Mouse (Mus musculus): ENCODE results near the gene Tef.

Gene Tef

GRCm38 (mm10) chr15:81828426-81829207, 26.4 kb downstream of the Tef start:
- no peak for DNase-seq (ENCODE audit: low spot score in 2 of 2)

GRCm38 (mm10) chr15:81829208-81829580, 27.0 kb downstream of the Tef start:
- DNase-seq (ENCODE audit: low spot score in 2 of 2): no peak

DNA sequence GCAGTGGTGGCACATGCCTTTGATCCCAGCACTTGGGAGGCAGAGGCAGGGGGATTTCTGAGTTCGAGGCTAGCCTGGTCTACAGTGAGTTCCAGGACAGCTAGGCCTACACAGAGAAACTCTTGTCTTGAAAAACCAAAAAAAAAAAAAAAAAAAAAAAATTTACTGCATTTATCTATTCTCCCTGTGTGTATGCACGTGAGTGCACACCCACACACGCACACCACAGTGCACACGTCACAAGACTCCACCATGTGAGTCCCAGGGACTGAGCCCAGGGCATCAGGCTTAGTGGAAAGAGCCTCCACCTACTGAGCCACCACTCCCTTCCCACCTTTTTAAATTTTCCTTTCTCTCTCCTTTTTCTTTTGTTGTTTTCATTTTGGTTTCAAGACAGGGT, 28.3 kb downstream of the Tef start:
- no peak for DNase-seq (ENCODE audit: low spot score in 2 of 2)

- peak; percentile 84 to 92 for DNase-seq (ENCODE audit: low spot score in 2 of 2)
Measured at GRCm38 (mm10) chr15:81831136-81831825, 29.1 kb downstream of the Tef start.

DNA sequence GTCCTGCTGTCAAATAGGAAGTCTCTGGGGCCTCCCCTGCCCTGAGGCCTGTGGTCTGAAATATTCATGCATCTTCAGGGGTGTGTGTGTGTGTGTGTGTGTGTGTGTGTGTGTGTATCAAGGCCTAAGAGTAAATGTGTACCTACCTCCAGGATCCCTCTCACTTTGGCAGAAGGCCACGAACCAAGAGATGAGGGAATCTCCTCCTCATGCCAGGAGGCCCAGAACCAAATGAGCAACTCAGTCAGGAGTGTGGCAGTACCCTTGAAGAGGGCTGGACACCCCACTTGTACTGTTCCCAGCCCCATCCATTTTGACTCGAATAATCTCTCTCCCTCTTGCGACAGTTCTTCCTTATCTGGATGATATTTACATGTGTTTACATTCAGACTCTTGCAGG, 30.0 kb downstream of the Tef start:
- no peak for DNase-seq (ENCODE audit: low spot score in 2 of 2)

- DNase-seq (ENCODE audit: low spot score in 2 of 2): no peak
Measured at GRCm38 (mm10) chr15:81833481-81833880, 31.3 kb downstream of the Tef start.

DNA sequence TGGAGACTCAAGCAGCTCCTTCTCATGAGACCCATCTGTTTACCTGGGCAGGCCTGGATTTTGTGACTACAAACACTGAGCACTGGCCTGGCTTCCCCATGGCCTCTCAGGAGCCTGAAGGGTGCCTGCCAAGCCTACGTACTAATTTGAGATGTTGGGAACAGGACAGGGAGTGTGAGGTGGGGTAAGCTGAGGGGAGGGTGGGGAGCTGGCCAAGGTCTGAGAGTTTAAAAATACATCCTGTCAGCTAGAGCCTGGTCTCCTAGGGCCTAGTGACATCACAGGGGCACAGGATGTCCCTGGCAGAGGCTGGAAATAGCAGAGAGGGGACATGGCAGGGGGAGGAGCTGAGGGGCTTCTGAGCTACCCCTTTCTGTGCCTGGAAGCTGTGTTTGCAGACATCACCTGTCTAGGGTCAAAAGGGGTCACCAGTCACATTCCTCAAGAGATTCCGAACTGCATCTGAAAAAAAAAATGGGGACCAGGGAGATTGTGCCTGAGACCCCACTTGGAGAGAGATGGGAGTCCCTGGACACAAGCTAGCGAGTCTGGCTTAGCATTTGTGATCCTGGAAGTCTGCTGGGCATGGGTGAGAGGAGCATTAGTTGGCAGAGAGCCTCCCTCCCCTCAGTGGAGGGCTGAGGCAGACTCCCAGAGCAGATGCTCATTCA, 32.1 kb downstream of the Tef start:
- DNase-seq (ENCODE audit: low spot score in 2 of 2): no peak

DNA sequence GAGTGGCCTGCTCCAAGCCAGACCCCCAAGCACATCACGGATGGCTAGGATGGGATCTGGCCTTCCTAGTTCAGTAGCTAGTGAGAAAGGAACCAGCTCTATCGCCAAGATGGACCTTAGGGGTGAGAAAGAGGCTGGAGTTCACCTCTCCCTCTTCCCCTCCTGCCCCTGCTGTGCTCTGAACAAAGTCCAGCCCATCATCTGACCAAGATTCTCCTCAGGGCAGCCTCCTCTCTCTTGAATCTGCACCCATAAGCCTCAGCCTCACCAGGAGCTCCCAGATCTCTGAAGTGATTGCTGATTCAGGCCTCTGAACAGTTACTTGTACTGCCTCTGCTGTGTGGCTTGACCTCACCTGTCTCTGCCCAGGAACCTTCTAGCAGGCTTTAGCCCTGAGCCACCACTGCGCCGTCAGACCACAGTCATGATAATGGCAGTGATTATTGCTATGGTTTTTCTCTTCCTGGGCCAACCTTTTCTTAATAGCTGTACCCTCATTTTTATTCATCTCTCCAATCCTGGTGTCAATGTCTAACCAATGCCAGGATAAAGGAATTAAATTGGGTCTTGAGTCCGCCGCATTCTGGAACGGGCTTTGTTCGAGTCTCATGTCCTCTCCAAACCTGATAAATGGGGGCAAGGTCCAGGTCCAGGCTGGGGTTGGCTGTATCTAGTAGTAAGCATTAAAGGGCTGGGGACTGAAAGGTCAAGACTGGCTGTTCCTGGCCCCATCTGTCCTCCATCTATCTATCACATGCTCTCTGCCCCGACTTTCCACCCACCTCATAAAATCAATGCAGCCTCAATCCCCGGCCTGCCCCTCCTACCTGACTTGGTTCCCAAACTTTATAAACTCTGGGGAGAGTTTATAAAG, 33.0 kb downstream of the Tef start:
- no peak for DNase-seq (ENCODE audit: low spot score in 2 of 2)

GRCm38 (mm10) chr15:81836124-81836821, 34.1 kb downstream of the Tef start:
- no peak for DNase-seq (ENCODE audit: low spot score in 2 of 2)

GRCm38 (mm10) chr15:81836966-81837920, 35.0 kb downstream of the Tef start:
- no peak for DNase-seq (ENCODE audit: low spot score in 2 of 2)

DNA sequence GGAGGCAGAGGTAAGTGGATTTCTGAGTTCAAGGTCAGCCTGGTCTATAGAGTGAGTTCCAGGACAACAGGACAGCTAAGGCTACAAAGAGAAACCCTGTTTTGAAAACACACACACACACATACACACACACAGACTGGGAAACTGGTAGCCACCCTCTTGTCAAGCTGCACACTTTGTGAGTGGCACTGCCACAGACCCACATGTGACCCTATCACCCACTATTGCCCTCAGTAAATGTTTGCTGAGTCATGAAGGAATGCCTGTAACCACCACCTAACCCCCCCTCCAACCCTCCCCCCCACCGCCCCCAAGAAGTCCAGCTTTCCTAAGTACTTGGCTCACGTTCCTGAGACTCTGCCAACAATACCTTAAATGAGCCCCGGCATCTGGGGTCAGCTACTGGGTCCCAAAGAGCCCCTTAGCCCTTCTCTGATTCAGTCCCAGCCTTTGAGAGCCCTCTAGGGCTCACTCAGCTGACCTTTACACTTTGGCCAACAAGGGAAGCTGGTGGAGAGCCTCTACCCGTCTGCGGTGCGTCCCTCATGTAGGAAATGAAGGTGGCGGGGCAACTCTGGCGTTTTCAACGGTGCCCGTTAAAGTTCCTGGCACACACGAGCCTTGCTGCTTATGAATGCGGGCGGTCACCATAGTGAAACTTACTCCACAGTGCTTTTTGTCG, 36.5 kb downstream of the Tef start:
- no peak for DNase-seq (ENCODE audit: low spot score in 2 of 2)

DNA sequence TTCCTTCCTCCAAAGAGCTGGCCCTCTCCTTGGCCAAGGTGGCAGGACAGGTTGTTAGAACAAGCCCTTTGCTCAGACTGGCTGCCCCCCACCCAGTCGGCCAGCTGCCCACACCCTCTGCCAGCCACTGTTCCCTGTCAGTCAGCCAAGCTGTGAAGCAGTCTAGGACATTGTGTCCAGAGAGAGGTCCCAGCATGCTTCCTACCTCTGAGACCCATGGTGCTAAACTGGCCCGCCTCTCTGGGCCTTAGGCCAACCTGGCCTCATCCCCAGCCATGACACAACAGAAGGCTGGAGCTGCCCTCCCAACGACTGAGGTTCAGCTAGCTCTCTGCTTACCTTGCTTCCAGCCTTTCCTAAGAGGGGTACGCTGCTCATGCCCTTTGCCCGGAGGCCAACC, 37.4 kb downstream of the Tef start:
- DNase-seq (ENCODE audit: low spot score in 2 of 2): no peak

DNA sequence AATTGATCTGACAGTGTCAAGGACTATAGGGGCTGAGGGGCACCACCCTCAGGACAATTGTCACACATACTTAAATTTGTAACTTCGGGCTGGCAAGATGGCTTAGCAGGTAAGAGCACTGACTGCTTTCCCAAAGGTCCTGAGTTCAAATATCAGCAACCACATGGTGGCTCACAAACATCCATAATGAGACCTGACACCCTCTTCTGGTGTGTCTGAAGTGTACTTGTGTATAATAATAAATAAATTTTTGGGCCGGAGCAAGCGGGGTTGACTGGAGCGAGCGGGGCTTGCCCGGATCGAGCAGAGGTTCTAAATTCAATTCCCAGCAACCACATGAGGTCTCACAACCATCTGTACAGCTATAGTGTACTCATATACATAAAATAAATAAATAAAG, 38.1 kb downstream of the Tef start:
- DNase-seq (ENCODE audit: low spot score in 2 of 2): no peak

DNA sequence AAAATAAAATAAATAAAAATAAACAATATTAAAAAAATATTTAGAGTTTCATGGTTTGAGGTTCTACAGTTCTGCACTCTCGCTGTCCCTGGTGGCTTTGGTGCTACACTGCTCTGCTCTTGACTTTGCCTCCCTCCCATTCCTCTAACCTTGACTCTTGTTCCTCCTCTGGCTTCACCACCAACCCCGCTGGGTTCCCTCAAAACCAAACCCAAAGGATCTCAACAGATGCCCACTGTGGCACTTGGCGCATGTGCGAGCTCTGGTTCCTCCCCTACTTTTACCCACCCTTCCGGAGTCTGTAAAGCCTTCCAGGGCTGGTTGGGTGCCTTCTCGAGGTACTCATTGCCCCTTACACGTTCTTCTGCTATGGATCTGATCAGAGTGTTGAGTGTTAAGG, 40.1 kb downstream of the Tef start:
- no peak for DNase-seq (ENCODE audit: low spot score in 2 of 2)

DNA sequence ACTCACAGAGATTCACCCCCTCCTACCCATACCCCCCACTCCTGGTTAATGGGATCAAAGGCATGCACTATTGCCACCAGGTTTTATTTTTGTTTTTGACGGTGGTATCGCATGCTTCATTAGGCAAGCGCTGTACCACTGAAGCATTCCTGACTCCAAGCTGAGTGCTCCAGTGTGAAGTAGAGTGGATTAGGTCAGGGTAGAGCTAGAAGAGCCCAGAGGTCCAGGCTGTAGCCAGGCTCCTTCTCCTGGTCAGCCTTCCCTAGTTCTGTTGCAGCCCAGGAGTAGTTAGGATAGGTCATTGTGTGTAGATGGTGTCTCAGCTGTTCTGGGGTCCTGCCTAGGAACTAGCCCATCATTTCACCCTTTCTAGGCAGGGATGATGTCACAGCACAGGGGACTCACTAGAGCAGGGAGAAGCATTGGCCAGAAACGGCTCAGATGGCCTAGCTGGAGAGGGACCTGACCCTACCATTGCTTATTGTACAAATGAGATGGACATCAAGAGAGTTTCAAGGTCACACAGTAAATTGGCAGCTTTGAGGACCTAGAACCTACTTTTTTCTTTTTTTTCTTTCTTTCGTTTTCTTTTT, 42.9 kb downstream of the Tef start:
- DNase-seq (ENCODE audit: low spot score in 2 of 2): no peak

- no peak for DNase-seq (ENCODE audit: low spot score in 2 of 2)
Measured at GRCm38 (mm10) chr15:81845724-81846123, 43.5 kb downstream of the Tef start.

DNA sequence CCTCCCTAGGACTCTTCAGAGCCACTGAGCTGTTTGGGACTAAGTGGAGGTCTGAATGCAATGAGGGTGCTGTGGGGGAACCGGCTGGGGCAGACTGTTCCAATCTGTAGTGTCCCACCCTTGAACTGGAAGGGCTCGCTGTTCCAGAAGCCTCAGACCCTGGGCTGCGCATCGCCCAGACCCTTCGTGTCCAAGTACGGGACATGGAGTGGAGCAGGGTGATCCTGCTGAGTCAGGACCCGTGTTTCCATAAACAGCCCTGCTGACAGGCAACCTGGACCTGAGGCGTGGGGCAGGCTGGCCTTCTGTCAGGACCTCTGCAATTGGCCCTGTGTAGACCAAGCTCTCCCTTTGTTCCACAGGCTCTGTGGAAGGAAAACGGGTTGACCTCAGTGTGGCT, 44.5 kb downstream of the Tef start:
- DNase-seq (ENCODE audit: low spot score in 2 of 2): no peak

DNA sequence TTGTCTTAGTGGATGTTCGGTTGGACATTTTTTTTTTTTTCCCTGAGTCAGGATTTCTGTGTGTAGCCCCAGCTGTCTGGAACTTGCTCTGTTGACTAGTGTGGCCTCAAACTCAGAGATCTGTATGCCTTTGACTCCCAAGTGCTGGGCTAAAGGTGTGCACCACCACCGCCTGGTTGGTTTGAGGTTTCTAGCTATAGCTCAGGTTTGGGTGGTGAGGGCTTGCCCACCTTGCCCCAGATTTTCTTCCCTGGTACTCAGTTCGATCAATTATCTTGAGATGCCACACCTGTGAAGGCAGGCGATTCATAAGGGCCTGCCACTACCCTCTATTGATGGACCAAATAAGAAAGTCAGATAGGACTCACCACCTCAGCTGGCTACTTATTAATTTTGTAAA, 44.9 kb downstream of the Tef start:
- no peak for DNase-seq (ENCODE audit: low spot score in 2 of 2)

GRCm38 (mm10) chr15:81847861-81848260, 45.6 kb downstream of the Tef start:
- no peak for DNase-seq (ENCODE audit: low spot score in 2 of 2)

Measured in thymus, postnatal 10 days (tissue).